Mouse (Mus musculus) hematopoietic stem cell, adult 5-6 weeks (primary cell): ENCODE measurements around the gene Msantd2. TPM values are rescaled to one million over a fixed set of nuclear protein-coding genes. Genes with fewer than 3 reads are reported as not detected.

ENCODE experiments used
- ATAC-seq, 2 experiments: fragments of 125-278 bp in 1 of 2; replicated peaks in 1 of 2; 2 replicates each; pipeline ENCODE4 v1.8.0; 2016 to 2017; ENCODE audit warnings: inconsistent platforms in 2 of 2, mild to moderate bottlenecking in 2 of 2, moderate number of reproducible peaks in 2 of 2, low read depth in 1 of 2, moderate TSS enrichment in 1 of 2; ENCODE audit not compliant: low FRiP score in 2 of 2, poor library complexity in 2 of 2, severe bottlenecking in 2 of 2, insufficient read depth in 1 of 2, low TSS enrichment in 1 of 2
- total RNA-seq: library from RNA; stranded (forward); fragments of 172-1452, 232-1000 nt; gene quantifications from 2 replicates; pipeline ENCODE4 v1.2.3, GENCODE M21; 2017

The Msantd2 gene
- total RNA-seq, 1 experiment from 2014 or later: 44.3 TPM

DNA sequence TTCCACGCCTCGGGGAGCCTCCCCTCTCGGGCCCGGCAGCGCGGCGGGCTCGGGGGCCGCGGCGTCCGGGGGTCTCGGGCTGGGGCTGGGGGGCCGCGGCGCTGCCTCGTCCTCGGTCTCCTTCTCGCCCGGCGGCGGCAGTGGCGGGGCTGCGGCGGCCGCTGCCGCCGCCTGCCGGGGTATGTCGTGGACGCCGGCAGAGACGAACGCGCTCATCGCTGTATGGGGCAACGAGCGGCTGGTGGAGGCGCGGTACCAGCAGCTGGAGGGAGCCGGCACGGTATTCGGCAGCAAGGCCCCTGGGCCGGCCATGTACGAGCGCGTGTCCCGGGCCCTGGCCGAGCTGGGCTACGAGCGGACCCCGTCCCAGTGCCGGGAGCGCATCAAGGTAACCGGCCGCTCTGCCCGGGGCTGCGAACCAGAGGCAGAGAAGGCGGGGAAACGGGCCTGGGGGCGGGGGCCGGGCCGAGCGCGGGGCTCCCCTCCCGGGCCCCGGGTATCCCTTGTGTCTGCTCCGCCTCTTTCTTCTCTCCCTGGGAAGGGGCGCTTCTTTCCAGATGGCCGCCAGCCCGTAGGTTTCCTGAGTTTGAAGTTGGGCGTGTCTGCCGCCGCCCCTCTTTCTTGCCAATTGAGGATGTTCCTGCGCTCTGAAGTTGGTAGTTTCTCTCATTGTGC is 464 bp downstream of the Msantd2 start:
- peak; percentile 42 to 59 for ATAC-seq

DNA sequence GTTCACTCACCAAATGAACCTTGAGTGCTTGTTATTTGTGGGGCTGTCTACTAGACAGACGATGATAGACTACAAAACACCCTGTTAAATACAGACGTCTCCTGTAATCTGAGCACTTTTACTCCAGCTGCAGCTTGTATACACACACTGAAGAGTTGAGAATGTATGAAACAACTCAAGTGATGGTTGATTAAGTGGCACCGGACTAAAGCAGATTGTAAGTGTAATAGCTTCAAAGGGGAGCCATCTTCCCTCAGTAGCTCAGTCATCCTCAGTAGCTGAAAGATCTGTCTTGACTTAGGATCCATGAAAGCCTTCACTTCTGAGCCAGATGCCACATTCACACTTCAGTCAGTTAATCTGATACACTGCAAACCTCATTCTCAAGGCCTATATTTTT is 6.6 kb downstream of the Msantd2 start:
- no peak for ATAC-seq

DNA sequence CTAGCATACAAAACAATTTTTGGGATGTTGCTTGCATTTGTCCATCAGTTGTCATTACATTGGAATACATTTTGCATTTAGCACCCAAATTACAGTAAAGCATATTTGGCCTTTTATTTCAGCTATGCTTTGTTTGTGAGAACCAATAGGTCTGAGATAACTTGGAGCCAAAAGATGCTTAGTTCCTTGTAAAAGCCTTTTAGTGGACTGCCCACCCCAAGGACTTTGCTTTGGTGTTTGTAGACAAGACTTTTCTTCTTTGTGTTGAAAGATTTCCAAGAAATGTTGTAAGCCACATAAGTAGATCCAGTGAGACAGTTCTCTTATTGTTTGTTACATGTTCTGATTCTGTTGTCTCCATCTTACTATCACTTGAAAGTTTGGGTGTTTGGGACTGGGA is 7.2 kb downstream of the Msantd2 start:
- ATAC-seq: no peak

DNA sequence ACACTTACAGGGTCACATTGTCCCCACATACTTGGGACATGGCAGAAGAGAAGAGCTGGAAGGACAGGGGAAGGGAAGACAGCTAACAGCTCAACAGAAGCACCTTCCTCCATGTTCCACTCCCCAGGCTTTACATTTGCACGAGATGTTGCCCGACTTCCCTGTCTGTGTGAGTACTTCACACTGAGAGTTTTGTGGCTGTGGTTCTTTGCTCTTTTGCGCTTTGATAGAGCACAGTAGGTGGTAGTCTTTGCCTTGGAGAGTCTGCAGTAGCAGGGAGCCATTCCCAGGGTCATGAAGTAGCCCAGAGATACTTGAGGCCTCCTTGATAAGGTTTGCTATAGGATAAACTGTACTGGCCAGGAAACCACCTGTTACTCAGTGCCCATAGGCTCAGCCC is 11.1 kb downstream of the Msantd2 start:
- no peak for ATAC-seq

DNA sequence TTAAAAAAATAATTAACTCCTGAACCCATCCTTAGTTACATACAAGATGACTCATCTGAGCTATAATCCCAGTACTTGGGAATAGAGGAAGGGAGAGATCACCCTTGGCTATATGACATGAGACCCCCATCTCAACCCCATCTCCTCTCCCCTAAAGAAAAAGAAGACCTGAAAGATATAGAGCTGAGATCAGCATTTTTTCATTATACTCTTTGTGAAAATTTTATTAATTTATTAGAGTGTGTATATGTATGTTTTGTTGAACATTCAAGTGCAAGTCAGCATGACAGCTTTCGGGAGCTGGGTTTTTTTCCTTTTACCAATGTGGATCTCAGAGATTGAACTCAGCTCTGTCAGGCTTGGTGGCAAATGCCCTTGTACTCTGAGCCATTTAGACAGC is 12.1 kb downstream of the Msantd2 start:
- no peak for ATAC-seq

DNA sequence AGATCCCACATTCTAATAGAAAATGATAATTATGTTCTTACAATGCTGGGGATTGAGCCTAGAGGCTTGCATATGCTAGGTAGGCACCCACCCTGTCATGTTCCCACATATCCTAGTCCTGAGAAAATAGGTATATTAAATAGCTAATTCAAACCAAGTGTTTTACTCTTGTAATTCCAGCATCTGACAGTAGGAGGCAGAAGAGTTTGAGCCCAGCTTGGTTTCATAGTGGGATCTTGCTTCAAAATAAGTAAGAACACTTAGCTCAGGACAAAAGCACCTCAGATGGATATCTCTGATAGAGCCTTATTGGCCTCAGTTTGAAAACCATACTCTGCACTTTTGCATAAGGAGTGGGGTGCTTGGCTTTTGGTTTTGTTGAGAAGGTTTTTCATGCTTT is 15.2 kb downstream of the Msantd2 start:
- ATAC-seq: no peak

DNA sequence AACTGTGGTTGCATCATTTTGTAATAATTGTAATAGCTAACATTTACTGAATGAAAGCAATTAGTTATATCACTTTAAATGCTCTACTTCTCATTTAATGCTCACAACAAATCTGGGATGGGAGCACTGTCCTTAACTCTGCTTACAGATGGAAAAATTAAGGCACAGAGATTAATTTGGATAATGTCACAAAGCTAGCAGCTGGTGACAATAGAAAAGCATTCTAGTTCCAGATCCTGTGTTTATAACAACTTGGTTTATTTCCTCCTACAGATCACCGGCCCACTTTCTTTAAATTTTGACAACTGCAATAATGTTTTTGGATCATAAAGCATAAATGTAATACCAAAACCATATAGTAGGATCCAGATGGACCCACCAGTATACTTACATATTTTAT is 16.9 kb downstream of the Msantd2 start:
- no peak for ATAC-seq

DNA sequence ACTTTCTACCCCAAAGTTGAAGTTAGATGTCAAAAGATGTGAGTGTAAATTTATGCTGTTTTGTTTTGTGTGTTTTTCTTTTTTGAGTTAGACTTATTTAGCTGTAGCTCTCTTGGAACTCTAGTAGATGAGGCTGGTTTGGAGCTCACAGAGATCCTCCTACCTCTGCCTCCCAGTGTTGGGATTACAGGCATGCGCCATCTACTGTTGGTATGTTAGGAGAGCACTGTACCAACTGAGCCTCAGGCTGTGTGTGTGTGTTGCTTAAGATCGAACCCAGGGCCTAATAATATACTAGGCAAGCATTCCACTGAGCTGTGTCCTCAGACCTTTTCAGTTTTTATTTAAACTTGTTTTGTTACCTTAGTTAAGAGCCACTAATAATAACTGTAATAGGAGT is 23.0 kb downstream of the Msantd2 start:
- 0 out of 4 replicates have a peak, but pooled peaks of 1 of the 2 experiments have one; percentile 27 for ATAC-seq

DNA sequence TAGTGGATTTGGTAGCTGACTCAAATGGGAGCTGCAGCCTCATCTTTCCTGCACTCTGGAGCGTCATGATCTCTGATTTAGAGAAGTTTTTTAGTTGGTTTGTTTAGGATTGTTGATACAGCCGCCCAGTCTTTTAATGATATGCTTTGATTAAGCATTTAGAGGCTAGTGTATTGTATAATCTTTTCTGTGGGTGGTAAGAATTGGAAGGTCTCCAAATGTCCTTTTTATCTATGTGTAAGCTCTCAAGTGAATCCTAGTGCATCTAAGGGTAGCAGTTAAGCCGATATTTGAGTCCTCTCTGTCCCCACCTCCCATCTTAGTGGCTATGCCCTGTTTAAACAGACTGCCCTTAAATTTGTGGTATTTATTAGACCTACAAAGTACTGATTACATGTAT is 25.3 kb downstream of the Msantd2 start:
- no peak for ATAC-seq

DNA sequence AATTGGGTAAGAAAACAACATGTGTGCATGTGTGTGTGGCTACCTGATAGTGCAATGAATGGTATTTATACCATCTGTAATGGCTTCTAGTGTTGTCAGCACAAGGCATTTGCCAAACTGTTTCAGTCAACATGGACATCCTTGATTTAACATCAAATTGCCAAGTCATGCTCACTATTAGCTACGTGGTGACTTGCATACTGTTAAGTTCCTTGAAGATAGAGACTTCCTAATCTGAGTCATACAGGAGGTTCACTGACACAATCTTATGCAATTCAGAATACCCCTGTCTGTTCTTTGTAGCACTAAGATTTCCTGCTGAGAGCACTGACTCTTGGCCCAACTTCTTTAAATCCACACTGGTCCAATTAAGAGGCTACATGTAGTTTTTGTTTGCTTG is 28.3 kb downstream of the Msantd2 start:
- ATAC-seq: peak; percentile 84 to 94

DNA sequence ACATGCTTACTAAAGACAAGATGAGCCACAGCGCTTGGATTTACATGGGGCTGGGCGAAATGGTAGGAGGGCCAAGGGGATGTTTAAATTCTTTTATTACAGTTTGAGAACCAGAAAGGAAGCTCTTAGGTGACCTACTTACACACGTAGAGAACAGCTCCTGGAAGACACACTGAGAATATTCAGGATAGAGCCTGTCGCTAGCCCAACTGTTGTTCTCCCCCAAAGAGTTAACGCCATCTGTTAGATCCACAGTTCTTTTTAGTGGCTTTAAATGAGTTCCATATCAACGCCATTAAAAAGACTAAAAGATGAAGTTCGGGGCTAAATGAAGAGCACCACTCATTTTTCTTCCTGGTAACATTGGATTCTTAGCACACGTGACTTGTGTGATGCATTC is 29.9 kb downstream of the Msantd2 start:
- ATAC-seq: no peak

DNA sequence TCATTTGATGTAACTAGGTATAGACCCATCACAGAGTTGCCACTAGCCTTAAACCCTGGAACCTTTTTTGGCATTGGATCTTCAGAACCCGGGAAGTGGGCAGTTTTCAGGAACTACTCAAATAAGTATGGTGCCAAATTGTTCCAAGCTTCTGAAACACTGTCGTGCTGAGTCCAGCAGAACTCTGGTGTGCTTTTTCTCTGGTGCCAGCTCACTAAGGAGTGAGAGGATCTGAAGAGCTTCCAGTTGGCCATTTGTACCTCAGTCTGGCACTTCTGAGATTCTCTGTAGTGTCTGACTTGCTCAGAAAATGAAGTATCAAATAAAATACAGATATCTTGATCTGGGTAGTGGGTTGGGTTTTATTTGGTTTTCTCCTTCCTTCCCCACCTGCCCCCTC is 30.9 kb downstream of the Msantd2 start:
- no peak for ATAC-seq

DNA sequence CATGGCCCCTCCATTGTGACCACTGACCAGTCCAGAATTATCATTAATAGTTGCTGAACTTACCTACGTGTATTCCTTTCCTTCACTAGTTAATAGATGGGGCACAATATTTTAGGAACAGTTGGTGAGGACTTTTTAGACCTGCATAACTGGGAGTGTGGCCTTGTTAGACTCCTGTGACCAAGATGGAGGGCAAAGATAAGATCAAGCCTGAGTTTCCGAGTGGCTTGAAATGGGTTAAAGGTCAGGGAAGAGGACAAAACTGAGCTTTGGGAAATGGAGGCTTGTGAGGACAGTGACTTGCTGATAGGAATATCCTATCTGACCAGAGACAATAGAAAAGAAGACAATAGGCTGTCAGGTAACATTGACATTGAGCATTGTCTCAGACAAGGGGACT is 36.3 kb downstream of the Msantd2 start:
- no peak for ATAC-seq

DNA sequence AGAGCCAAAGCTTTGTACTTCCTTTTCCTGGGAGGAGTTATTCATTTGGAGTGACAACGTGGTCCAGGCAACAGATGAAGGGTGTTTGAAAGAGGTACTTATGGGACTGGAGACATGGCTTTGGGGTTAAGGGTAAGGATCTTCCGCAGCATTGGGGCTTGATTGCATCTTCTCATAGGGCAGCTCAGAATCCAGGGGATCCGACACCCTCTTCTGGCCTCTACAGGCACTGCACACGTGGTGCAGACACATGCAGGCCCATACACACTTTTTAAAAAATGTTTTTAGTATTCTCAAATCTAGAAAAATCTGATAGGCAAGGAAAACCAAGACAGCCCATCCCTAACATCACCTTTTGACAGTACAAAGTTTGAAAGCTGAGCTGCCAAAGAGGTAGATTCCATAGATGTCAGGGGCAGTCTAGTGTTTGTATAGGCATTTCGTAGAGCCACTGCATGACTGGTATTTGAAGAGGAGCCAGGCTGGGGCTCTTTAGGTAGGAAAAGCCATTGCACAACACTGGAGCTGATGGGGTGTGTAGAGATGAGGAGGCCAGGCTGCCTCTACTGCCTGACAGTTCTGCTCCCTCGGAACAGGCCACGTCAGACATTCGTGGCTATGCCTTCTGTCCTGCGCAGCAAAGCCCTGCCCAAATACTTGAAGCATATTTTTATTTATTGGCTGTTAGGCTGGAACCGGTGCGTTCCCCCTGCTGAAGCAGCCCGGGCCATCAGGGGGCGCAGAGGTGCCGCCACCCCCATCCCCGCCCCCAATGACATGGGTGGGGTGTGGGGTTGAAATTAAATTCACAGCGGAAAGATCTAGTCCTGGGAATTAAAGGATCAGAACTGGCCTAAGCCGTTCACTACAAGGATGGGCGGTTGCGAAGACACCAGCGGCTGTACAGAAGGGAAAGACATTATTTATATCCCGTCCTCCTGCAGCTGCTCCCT is 37.6 kb downstream of the Msantd2 start:
- ATAC-seq: peak; percentile 12 to 28; a peak in 3 of 4 replicates

DNA sequence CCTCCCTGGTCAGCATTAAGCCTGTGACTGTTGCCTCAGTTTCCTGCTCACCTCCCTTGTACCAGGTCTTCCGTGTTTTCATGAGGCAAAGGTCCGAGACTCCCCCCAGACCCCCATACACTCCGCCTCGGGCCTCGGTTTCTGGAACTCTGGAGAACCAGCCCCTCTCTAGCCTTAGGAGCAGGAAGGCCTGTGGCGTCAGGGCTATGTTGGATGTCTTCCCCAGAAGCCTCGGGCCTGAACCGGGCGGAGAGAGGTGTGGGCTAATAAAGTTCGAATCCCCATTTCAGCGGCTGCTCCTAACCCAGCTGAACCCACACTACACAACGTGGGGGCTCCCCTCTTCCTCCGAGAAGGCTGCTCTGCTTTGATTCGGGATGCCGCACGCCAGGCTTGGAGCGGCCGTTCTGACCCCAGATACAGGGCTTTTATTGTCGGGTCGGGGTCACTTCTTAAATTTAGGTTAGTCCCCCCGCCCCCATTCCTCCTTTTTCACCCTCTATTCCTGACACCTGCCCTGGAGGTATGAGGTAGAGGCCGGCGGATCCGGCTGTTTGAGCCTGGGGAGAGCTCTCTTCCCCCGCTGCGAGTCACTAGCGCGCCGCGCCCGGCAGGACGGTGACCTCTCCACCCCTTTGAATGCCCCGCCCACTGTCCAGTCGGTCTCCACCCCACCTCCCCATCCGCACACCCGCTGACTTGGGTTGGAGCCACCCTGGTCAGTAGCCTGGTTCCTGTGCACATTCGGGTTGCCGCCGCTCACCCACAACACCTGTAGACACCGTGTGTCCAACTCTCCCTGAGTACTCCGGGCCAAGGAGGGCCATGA is 38.5 kb downstream of the Msantd2 start, which contains the start of gene Esam:
Gene Esam (plus strand): TSS at position 683 of the 829 bp plus-strand sequence.
- ATAC-seq: peak; percentile 7 to 15

DNA sequence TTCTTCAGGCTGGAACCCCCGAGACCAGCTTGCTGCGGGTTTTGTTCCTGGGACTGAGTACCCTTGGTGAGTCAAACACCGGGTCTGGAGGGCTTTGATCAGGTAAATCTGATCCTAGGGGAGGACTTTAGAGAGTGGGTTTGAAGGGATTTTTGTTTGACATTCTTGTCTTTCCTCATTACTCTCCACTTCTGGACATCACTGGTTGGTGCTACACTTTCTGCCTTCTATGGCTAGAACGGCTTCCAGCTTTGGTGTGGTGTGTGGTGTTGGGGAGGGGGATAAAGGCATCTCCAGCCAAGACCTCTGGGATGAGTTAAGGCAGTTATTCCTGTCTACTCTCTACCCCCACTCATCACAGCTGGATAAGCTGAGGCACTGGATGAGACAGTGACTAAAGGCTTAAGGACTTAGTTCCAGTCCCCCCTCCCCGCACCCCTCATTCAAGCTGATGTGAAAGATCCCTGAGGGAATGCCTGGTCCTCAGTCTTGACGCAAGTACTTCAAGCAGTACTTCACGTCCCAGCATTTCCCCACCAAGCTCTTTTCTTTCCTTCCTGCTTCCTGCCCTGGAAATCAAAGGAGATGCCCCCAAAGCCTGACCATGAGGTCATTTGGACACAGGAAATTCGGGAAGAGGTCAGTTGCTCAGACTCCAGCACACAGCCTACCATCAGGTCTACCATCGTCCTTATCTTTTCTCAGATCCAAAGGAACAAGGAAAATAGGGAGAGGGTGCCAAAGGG is 39.3 kb downstream of the Msantd2 start:
- ATAC-seq: no peak
